Mouse (Mus musculus) left cerebral cortex, adult 9 months (tissue): Measurements from ENCODE around the gene Ahcy.
A peak's percentile ranks its signal among the peaks of the same experiment; 100 is the strongest.
"Not testable (repeated sequence)": the region's sequence is repeated elsewhere in the genome, so short reads cannot be mapped to it uniquely, and the experiment has no call there.

ENCODE experiments used
- DNase-seq, 2 experiments: peaks; one replicate each; pipeline ENCODE4 v3.0.0; 2022; ENCODE audit warnings: low spot score in 2 of 2

Ahcy gene

GRCm38 (mm10) chr2:155074766-155075330 lies 551 bp upstream of the Ahcy start:
- peak in 1 of 2 experiments; percentile 33 for DNase-seq

- DNase-seq = no peak
Measured at GRCm38 (mm10) chr2:155073347-155073746, 950 bp downstream of the Ahcy start.

- DNase-seq = no peak
Measured at GRCm38 (mm10) chr2:155072353-155073145, 1.7 kb downstream of the Ahcy start.

GRCm38 (mm10) chr2:155071027-155071426 lies 3.3 kb downstream of the Ahcy start:
- peak in 1 of 2 experiments; percentile 13 for DNase-seq

- no peak for DNase-seq
Measured at GRCm38 (mm10) chr2:155057361-155057760, 16.9 kb downstream of the Ahcy start.

- no peak for DNase-seq
Measured at GRCm38 (mm10) chr2:155056076-155056578, 18.2 kb downstream of the Ahcy start.

- DNase-seq = no peak
Measured at GRCm38 (mm10) chr2:155054672-155055071, 19.6 kb downstream of the Ahcy start.

GRCm38 (mm10) chr2:155053512-155053911 lies 20.8 kb downstream of the Ahcy start:
- DNase-seq = not testable (repeated sequence)

GRCm38 (mm10) chr2:155052681-155053080 lies 21.6 kb downstream of the Ahcy start:
- DNase-seq = no peak

- DNase-seq = no peak
Measured at GRCm38 (mm10) chr2:155051622-155052351, 22.5 kb downstream of the Ahcy start.

GRCm38 (mm10) chr2:155050504-155051236 lies 23.6 kb downstream of the Ahcy start:
- DNase-seq = peak; percentile 60 to 91

- DNase-seq = no peak
Measured at GRCm38 (mm10) chr2:155050108-155050503, 24.2 kb downstream of the Ahcy start.

GRCm38 (mm10) chr2:155047452-155048178 lies 26.7 kb downstream of the Ahcy start:
- DNase-seq = no peak

- no peak for DNase-seq
Measured at GRCm38 (mm10) chr2:155046803-155047202, 27.5 kb downstream of the Ahcy start.

- no peak for DNase-seq
Measured at GRCm38 (mm10) chr2:155045075-155045474, 29.2 kb downstream of the Ahcy start.

GRCm38 (mm10) chr2:155044542-155044941 lies 29.8 kb downstream of the Ahcy start:
- no peak for DNase-seq

- DNase-seq = no peak
Measured at GRCm38 (mm10) chr2:155039956-155040355, 34.3 kb downstream of the Ahcy start.

GRCm38 (mm10) chr2:155032938-155033710 lies 41.2 kb downstream of the Ahcy start:
- no peak for DNase-seq

- no peak for DNase-seq
Measured at GRCm38 (mm10) chr2:155030831-155031230, 43.5 kb downstream of the Ahcy start.

- not testable (repeated sequence) for DNase-seq
Measured at GRCm38 (mm10) chr2:155020247-155020826, 54.0 kb downstream of the Ahcy start.
